Mouse (Mus musculus) T-helper 1 cell (primary cell): ENCODE measurements at regions not wholly inside any gene's neighbourhood (a gene's known extent, or its start where the extent isn't known, plus 50 kb on each side); places are given as distances from the start of the nearest gene placed in this dataset.

Experiments used
- in situ Hi-C: fragments of 300-600 bp; cut with MboI, MseI; formaldehyde crosslinking; loops from one replicate; pipeline ENCODE4 v1.15.1; 2025; ENCODE audit warnings: high pct_unique_total_duplicates

GRCm38 (mm10) chr3:39571444-39572237, 684.9 kb downstream of the Fat4 start:
- in situ Hi-C loops: no loop called here

DNA sequence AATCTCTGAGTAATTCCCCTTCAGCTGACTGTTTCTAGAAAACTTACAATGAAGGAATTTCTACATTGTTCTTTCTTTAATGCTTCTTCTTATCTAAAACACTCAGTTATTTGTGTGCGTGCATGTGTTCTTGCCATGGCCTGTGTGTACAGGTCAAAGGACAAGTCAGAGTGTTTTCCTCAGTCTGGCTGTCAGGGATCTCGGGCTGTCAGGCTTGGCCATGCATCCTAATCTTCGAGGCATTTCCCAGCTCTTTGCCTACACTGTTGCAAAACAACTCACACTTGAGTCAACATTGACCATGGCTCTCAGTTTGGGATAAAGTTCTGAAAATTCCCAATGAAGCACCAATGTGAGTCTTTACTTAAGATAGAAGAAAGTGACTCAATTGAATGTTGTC, 688.5 kb downstream of the Fat4 start:
- in situ Hi-C loops: no loop called here

- in situ Hi-C loops: no loop called here
Measured at GRCm38 (mm10) chr3:39591312-39591711, 704.6 kb downstream of the Fat4 start.

- in situ Hi-C loops: no loop called here
Measured at GRCm38 (mm10) chr3:39592349-39593117, 705.8 kb downstream of the Fat4 start.

GRCm38 (mm10) chr3:39609937-39610336, 723.2 kb downstream of the Fat4 start:
- in situ Hi-C loops: no loop called here

- in situ Hi-C loops: no loop called here
Measured at GRCm38 (mm10) chr3:39612408-39612807, 725.7 kb downstream of the Fat4 start.

DNA sequence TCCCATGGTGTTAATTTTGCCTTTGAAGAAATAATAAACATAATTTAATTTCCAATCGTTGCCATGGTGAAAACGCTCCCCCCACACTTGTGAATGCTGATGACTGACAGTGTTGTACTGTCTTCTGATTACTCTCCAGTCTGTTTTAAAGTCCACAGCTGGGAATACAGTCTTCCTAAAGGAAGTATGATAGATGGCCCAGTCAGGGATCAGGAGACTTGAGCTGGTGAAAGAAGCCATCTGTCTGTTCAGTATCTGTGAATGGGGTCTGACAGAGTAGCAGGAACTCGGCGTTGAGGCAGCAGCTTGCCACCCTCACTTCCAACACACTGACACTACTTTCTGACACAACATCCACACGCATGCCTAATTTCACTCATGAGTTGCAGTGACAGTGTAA, 751.2 kb downstream of the Fat4 start:
- in situ Hi-C loops: no loop called here

DNA sequence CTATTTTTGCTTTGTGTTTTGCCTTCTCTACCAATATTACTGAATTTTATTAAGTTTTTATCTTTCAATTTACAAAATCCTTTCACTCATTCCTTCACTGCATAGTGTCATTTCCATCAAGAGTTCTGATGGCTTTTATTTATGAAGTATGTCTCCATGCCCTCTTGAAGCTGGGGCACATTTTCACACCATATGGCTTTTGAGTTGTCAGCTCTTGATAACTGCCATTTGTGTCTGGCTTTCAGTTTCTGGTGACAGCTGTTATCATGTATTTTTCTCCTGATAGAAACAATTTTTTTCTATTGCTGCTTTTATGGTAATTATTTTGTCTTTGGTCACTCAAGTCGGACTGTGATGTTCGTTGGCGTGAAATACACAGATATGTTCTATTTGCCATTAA, 756.5 kb downstream of the Fat4 start:
- in situ Hi-C loops: no loop called here

DNA sequence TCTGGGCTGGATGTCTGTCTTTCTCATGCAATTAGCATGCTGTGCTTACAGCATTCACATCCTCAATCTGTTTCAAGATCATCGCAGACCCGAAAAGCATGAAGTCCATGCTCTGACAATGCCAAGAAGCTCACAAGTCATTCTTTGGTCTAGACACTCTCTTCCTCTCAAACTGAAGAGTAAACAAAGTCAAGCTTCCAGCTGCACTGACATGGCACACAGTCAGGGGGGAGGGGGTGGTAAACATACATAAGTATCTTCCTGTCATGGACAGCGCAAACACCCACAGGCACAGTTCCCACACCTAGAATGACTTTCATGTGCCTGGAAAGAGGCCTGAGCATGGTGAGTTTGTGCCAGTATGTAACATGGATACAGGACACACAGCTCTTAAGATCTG, 780.1 kb downstream of the Fat4 start:
- in situ Hi-C loops: no loop called here

GRCm38 (mm10) chr3:39669145-39669544, 782.4 kb downstream of the Fat4 start:
- in situ Hi-C loops: no loop called here

DNA sequence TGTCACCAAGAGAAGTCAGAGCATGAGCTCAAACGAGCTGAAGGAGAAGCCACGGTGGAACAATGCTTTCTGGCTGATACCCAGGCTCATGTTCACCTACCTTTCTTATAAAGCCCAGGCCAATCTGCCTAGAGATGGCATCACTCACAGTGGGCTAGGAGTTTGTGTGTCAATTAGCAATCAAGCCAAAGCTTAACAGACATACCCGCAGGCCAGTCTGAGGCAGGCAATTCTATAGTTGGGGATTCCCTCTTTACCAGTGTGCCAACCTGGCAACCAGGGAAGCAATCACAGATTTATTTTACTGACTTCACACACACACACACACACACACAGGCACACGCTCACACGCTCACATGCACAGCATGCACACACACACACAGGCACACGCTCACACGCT, 787.3 kb downstream of the Fat4 start:
- in situ Hi-C loops: no loop called here

DNA sequence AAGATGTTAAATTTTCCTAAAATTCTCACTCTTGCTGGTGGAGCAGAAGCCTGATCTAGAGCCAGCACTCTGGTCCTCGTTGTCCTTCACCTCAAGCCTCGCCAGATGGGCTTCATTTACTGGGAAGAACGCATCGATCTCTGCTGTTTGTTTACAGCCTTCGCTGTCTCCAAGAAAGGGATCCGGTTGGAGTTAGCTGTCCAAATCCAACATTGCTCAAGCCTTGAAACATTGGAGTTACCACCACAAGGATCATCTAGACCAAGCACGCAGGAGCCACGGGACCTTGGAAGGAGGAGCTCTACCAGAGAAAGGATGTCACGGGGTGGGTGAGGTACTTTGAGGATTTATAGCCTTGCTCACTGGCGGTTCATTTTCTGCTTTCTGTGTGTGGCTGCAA, 788.2 kb downstream of the Fat4 start:
- in situ Hi-C loops: no loop called here

GRCm38 (mm10) chr3:39705610-39706009, 818.9 kb downstream of the Fat4 start:
- in situ Hi-C loops: no loop called here

- in situ Hi-C loops: no loop called here
Measured at GRCm38 (mm10) chr3:39712795-39713709, 818.0 kb upstream of the Intu start.

DNA sequence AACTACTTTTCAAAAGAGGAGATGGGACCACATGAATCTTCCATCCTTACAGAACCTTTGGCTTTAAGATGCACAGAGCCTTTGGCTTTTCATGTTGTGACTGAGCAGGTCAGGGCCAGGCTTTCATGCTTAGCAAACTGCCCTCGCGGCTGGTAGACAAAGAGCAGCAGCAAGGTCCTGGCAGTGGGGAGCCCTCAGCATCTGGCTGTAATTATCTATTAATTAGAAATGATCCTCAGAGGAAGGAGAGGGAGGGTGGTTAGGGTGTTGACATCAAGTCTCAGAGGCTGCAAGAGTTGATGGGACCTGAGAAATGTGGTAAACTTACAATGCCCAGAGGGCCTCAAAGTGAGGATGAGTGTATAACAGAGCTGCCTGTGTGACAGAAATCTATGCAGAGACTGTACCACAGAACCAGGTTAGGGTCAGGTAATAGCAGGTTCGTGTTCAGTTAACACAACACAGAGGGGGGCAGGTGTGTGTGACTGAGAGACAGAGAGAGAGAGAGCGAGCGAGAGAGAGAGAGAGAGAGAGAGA, 817.0 kb upstream of the Intu start:
- in situ Hi-C loops: no loop called here

DNA sequence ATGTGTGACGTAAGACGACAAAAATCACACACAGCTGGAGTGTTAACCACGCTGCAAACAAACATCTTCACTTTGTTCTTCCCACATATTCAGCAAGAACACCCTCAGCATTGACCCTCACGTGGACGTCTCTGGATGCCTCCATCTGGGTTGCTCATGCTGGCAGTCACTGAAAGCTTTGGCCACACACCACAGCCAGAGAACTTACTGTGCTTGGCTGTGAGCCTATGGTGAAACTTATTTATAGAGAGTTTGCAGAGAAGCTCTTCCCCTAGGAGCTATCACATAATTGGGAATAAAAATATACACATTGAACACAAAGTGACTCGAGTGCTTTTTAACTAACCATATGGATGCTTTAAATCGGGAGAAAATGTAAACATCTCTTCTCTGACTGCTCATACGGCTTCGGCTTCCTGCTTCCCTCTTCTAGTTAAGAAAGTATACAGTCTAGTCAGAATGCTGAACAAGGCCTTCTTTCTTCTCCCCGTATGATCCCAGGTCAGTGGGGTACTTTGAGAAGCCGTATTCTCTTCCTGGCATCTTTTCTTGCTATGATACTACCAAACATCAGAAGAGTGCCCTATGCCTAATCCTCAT, 812.0 kb upstream of the Intu start:
- in situ Hi-C loops: no loop called here

DNA sequence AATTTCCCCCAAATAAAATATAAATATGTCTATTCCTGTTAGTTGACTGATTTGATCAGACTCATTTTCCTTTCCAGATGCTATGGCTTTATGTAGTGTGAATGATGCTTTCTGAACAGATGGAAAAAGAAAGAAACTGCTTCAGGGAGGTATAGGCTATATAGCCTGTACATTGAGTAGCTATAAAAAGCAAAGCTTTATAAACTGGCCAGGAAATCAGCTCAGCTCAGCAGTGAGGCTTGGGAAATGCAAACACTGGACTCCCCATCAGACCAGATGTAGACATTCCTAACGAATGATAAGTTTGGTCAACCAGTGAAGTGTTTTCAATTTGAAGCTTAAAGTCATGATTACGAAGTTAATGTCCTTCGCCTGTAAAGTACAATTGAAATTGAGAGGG, 805.3 kb upstream of the Intu start:
- in situ Hi-C loops: no loop called here

- in situ Hi-C loops: no loop called here
Measured at GRCm38 (mm10) chr3:39736639-39737038, 794.4 kb upstream of the Intu start.

- in situ Hi-C loops: no loop called here
Measured at GRCm38 (mm10) chr3:39745947-39746346, 785.1 kb upstream of the Intu start.

DNA sequence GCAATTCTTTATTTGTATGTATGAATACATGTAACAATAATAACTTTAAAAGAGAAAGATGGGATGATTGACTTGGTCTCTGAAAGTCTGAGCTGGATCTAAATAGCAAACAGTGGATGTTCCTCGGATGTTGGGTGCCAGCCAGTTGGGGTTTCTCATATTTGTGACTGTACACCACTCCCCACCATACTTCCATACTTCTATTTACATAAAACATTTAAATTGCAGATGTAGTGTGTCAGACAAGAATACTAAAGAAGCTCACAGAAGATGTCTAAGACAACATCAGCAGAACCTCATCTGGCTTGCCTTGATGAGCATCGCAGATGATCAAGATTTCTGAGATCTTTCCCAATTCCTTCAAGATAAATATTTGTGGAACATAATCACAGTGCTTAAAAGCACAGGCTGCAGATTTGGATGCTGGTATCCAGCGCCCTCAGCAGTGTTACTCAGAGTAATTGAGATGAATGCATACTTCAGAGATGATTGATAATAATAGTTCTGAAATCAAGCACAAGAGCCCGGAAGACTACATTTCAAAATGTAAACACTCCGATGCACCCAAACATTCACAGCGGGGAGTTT, 762.0 kb upstream of the Intu start:
- in situ Hi-C loops: no loop called here
